Mouse (Mus musculus): ENCODE results near the gene Kir3dl1.
"Not testable (repeated sequence)": the region's sequence is repeated elsewhere in the genome, so short reads cannot be mapped to it uniquely, and the experiment has no call there.

The Kir3dl1 gene

GRCm38 (mm10) chrX:136517699-136518098 lies at the start of gene Kir3dl1:
Gene Kir3dl1 (plus strand): TSS chrX:136517999.
- DNase-seq (ENCODE audit: inconsistent ontology term): not testable (repeated sequence)

- not testable (repeated sequence) for DNase-seq (ENCODE audit: inconsistent ontology term)
Observed at GRCm38 (mm10) chrX:136543956-136544355, 26.2 kb downstream of the Kir3dl1 start, which contains the start of gene Kir3dl2. Gene Kir3dl2 (minus strand): TSS chrX:136544056.

DNA sequence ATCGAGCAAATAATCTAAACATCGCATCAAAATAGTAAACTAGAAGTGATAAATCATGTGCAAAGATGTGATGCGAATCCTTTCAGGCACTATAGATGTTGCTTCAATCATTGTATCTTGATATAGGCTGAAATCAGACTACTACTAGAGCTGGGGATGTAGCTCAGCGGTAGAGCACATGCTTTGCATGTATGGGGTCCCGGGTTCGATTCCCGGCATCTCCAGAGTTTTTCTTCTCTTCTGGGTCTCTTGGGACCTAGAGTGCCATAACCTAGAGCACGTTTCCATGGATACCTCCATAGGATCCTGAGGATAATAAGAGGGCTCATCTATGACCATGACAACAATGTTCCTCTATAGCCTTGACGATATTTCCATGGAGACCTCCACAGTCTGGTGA lies 51.3 kb downstream of the Kir3dl1 start:
- DNase-seq (ENCODE audit: inconsistent ontology term): not testable (repeated sequence)
